Mouse (Mus musculus): ENCODE results near the gene Col23a1.
A peak's percentile ranks its signal among the peaks of the same experiment; 100 is the strongest.
"Not testable (repeated sequence)": the region's sequence is repeated elsewhere in the genome, so short reads cannot be mapped to it uniquely, and the experiment has no call there.

Gene Col23a1

GRCm38 (mm10) chr11:51609940-51610339 lies 320.2 kb downstream of the Col23a1 start:
- not testable (repeated sequence) for DNase-seq (ENCODE audit: extremely low read depth, low read depth, low spot score)

GRCm38 (mm10) chr11:51614256-51614655 lies 324.5 kb downstream of the Col23a1 start:
- no peak for DNase-seq (ENCODE audit: extremely low read depth, low read depth, low spot score)

GRCm38 (mm10) chr11:51615129-51615528 lies 325.4 kb downstream of the Col23a1 start:
- DNase-seq (ENCODE audit: extremely low read depth, low read depth, low spot score): no peak

GRCm38 (mm10) chr11:51615601-51616000 lies 325.9 kb downstream of the Col23a1 start:
- no peak for DNase-seq (ENCODE audit: extremely low read depth, low read depth, low spot score)

- not testable (repeated sequence) for DNase-seq (ENCODE audit: extremely low read depth, low read depth, low spot score)
Measured at GRCm38 (mm10) chr11:51616113-51616512, 326.4 kb downstream of the Col23a1 start.

- DNase-seq (ENCODE audit: extremely low read depth, low read depth, low spot score): no peak
Measured at GRCm38 (mm10) chr11:51617693-51618092, 328.0 kb downstream of the Col23a1 start.

- no peak for DNase-seq (ENCODE audit: extremely low read depth, low read depth, low spot score)
Measured at GRCm38 (mm10) chr11:51618894-51619408, 329.2 kb downstream of the Col23a1 start.

- peak; percentile 100 for DNase-seq (ENCODE audit: extremely low read depth, low read depth, low spot score)
Measured at GRCm38 (mm10) chr11:51619409-51620060, 329.8 kb downstream of the Col23a1 start, which contains the start of gene Nhp2. Nhp2 (plus strand) TSS chr11:51619735.

GRCm38 (mm10) chr11:51620084-51620483 lies 330.4 kb downstream of the Col23a1 start:
- DNase-seq (ENCODE audit: extremely low read depth, low read depth, low spot score): no peak

- no peak for DNase-seq (ENCODE audit: extremely low read depth, low read depth, low spot score)
Measured at GRCm38 (mm10) chr11:51621776-51622175, 332.1 kb downstream of the Col23a1 start.

GRCm38 (mm10) chr11:51622971-51623491 lies 333.3 kb downstream of the Col23a1 start:
- no peak for DNase-seq (ENCODE audit: extremely low read depth, low read depth, low spot score)

- no peak for DNase-seq (ENCODE audit: extremely low read depth, low read depth, low spot score)
Measured at GRCm38 (mm10) chr11:51625187-51625820, 335.6 kb downstream of the Col23a1 start.

GRCm38 (mm10) chr11:51627425-51627824 lies 337.7 kb downstream of the Col23a1 start:
- DNase-seq (ENCODE audit: extremely low read depth, low read depth, low spot score): no peak

GRCm38 (mm10) chr11:51627907-51628306 lies 338.2 kb downstream of the Col23a1 start:
- DNase-seq (ENCODE audit: extremely low read depth, low read depth, low spot score): no peak

GRCm38 (mm10) chr11:51629651-51630314 lies 340.1 kb downstream of the Col23a1 start:
- no peak for DNase-seq (ENCODE audit: extremely low read depth, low read depth, low spot score)

- no peak for DNase-seq (ENCODE audit: extremely low read depth, low read depth, low spot score)
Measured at GRCm38 (mm10) chr11:51632130-51632753, 342.5 kb downstream of the Col23a1 start.

- not testable (repeated sequence) for DNase-seq (ENCODE audit: extremely low read depth, low read depth, low spot score)
Measured at GRCm38 (mm10) chr11:51633200-51633599, 343.5 kb downstream of the Col23a1 start.

All from fat pad, adult 2 months (tissue).